Mouse (Mus musculus) olfactory bulb, adult 2 months (tissue): ENCODE data around the gene Tdrd6.

Source experiments
- CTCF ChIP-seq: fragments of 200-500 bp; IDR thresholded peaks from 2 replicates; pipeline ENCODE4 v1.5.1; 2012; ENCODE audit warnings: low read depth, mild to moderate bottlenecking, low read length, moderate library complexity; ENCODE audit not compliant: insufficient read depth
- POLR2A ChIP-seq: fragments of 200-500 bp; IDR thresholded peaks from 2 replicates; pipeline ENCODE4 v1.6.1; 2012; ENCODE audit warnings: mild to moderate bottlenecking, low read depth, low read length, moderate library complexity; ENCODE audit not compliant: insufficient read depth

DNA sequence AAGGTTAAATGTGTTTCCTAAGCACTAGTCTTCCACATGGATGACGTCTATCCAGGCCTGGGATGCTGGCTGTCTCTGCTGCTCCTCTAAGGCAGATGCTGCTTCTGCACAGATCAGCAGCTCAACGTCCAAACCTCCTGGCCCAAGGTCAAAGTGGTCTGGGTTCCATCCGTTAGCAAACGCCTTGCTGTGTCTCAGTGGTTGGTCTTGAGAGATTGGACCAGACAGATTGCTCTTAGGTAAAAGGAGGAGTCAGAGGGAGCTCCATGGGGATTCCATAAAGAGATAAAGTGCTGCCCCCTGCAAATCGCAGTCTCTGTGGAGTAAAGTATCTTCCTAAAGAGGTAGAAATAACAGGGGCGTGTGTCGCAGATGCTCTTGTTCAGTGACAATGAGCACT is 13.1 kb upstream of the Tdrd6 start:
- TF ChIP-seq POLR2A (no peak), CTCF (no peak)
